In the genomic region with DNA sequence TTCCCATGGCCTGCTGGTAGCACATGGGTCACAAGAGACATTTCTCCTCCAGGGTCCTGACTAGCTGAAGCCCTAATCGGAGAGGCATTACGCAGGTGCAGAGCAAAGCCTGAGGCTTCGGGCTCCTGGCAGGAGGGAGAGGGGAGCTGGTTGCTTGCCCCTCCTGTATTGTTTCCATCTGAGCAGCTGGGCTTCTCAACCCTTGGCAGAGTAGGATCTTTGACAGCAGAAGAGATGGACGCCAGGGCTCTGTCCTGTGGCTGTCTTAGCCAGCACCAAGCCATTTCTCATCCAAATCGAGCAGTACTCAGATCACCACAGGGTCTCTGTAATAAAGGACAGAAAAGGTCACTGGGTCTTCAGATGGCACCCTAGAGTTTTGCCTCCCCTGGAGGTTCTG, we compare ENCODE assay signal across 18 mouse cellular contexts.
DNase-seq lines count a peak whose midpoint lies in the region; ATAC-seq and TF ChIP-seq lines count a peak whose summit lies in the region.
"Had no signal": no experiment of that assay in that cellular context is flagged by ENCODE, and none has a peak within 500 bp of the region (broad histone marks: within the 10 kb centered on the region; RNA-seq: fewer than 3 reads in every experiment).

No protein-coding gene starts in this region.

- peak; percentile 36; the same call in 1 of the 2 replicates for ATAC-seq in neural tube, embryonic 14.5 days (ENCODE audit: low read depth)
- ATAC-seq in neural tube, embryonic 15.5 days (ENCODE audit: low FRiP score): no peak
- ATAC-seq in hindbrain, postnatal 0 days: peak; percentile 50; the same call in 1 of the 2 replicates
- ATAC-seq in intestine, embryonic 15.5 days: no peak
- ATAC-seq: intestine, embryonic 16.5 days had no signal

- WGBS in neural tube, embryonic 14.5 days: 37% methylated on average over 5 of the region's 5 CpGs
- WGBS in neural tube, embryonic 15.5 days: 28% methylated on average over 5 of the region's 5 CpGs
- 25% methylated on average over 5 of the region's 5 CpGs for WGBS in hindbrain, postnatal 0 days
- 62% methylated on average over 5 of the region's 5 CpGs for WGBS in intestine, embryonic 15.5 days

- no peaks in the 10 kb centered on the region for H3K27me3 ChIP-seq in neural tube, embryonic 14.5 days (ENCODE audit: control insufficient read depth, insufficient read depth, low read length)
- H3K27me3 ChIP-seq in neural tube, embryonic 15.5 days (replicated peaks): no peaks in the 10 kb centered on the region
- H3K27me3 ChIP-seq in hindbrain, postnatal 0 days (ENCODE audit: insufficient read depth, low read length): no peaks in the 10 kb centered on the region
- H3K27me3 ChIP-seq in intestine, embryonic 15.5 days (replicated peaks): no peaks in the 10 kb centered on the region

- no peak for DNase-seq in gastrocnemius, adult 2 months
- no peak for DNase-seq in gastrocnemius, postnatal 4 days (ENCODE audit: low spot score in 2 of 2)
- peak; percentile 17 to 20 for DNase-seq in cerebellum, postnatal 36 days
- DNase-seq in hindbrain, postnatal 0 days (ENCODE audit: low spot score): peak; percentile 65
- DNase-seq in urinary bladder, postnatal 14 days (ENCODE audit: low spot score): no peak
- DNase-seq: adrenal gland, adult 8-10 months; B cell, adult 2 months; heart, postnatal 10 days; kidney, postnatal 14 days; layer of hippocampus, adult 9-11 months; lung, adult 2 months; midbrain, embryonic 14.5 days; thymus, adult 18-20 months had no signal

- TF ChIP-seq CTCF in gastrocnemius, adult 2 months (IDR thresholded peaks at IDR 0.05): no peak
- TF ChIP-seq CTCF in hindbrain, postnatal 0 days (IDR thresholded peaks at IDR 0.05; ENCODE audit: low read depth): no peak

- H3K9me3 ChIP-seq in neural tube, embryonic 14.5 days (ENCODE audit: control insufficient read depth, low read length): no peaks in the 10 kb centered on the region
- H3K9me3 ChIP-seq in neural tube, embryonic 15.5 days (replicated peaks): no peaks in the 10 kb centered on the region
- H3K9me3 ChIP-seq in hindbrain, postnatal 0 days (ENCODE audit: low read length): no peaks in the 10 kb centered on the region
- H3K9me3 ChIP-seq in intestine, embryonic 15.5 days: no peaks in the 10 kb centered on the region

- H3K9ac ChIP-seq in neural tube, embryonic 14.5 days (replicated peaks; ENCODE audit: low read depth, low read length): no peak overlapping the region
- H3K9ac ChIP-seq in neural tube, embryonic 15.5 days (replicated peaks): no peak overlapping the region
- no peak overlapping the region for H3K9ac ChIP-seq in hindbrain, postnatal 0 days (replicated peaks; ENCODE audit: low read length)
- H3K9ac ChIP-seq in intestine, embryonic 15.5 days: no peak overlapping the region

- no peaks in the 10 kb centered on the region for H3K36me3 ChIP-seq in neural tube, embryonic 14.5 days (ENCODE audit: control insufficient read depth, insufficient read depth, low read length)
- no peaks in the 10 kb centered on the region for H3K36me3 ChIP-seq in neural tube, embryonic 15.5 days
- H3K36me3 ChIP-seq in hindbrain, postnatal 0 days (ENCODE audit: insufficient read depth, low read length): no peaks in the 10 kb centered on the region
- no peaks in the 10 kb centered on the region for H3K36me3 ChIP-seq in intestine, embryonic 15.5 days

- intact Hi-C loops in gastrocnemius, adult 2 months (cut with DNase I): no loop called here

- no peak overlapping the region for H3K4me2 ChIP-seq in neural tube, embryonic 14.5 days (ENCODE audit: low read depth, low read length)
- no peak overlapping the region for H3K4me2 ChIP-seq in neural tube, embryonic 15.5 days
- H3K4me2 ChIP-seq in hindbrain, postnatal 0 days (ENCODE audit: low read depth, low read length): no peak overlapping the region
- no peak overlapping the region for H3K4me2 ChIP-seq in intestine, embryonic 15.5 days (replicated peaks)

- peaks cover 12% of the 10 kb centered on the region; the same call in 1 of the 2 replicates for H3K4me1 ChIP-seq in neural tube, embryonic 14.5 days (ENCODE audit: control insufficient read depth, insufficient read depth, low read length)
- H3K4me1 ChIP-seq in neural tube, embryonic 15.5 days: peaks cover 38% of the 10 kb centered on the region
- H3K4me1 ChIP-seq in hindbrain, postnatal 0 days (ENCODE audit: insufficient read depth, low read length): peaks cover 25% of the 10 kb centered on the region; the same call in 1 of the 2 replicates
- peaks cover 27% of the 10 kb centered on the region for H3K4me1 ChIP-seq in intestine, embryonic 15.5 days (replicated peaks)

- H3K4me3 ChIP-seq in gastrocnemius, adult 2 months: no peak overlapping the region; the same call in 1 of the 2 replicates
- no peak overlapping the region for H3K4me3 ChIP-seq in neural tube, embryonic 14.5 days (ENCODE audit: low read depth, low read length)
- no peak overlapping the region for H3K4me3 ChIP-seq in neural tube, embryonic 15.5 days (replicated peaks)
- no peak overlapping the region for H3K4me3 ChIP-seq in hindbrain, postnatal 0 days (ENCODE audit: low read length)
- H3K4me3 ChIP-seq in intestine, embryonic 15.5 days (replicated peaks): no peak overlapping the region

- peak overlapping the region; percentile 86 for H3K27ac ChIP-seq in gastrocnemius, adult 2 months
- H3K27ac ChIP-seq in neural tube, embryonic 14.5 days (ENCODE audit: low read depth, low read length): no peak overlapping the region
- H3K27ac ChIP-seq in neural tube, embryonic 15.5 days (replicated peaks): no peak overlapping the region; the same call in 1 of the 2 replicates
- peak overlapping the region; percentile 48; the same call in 1 of the 2 replicates for H3K27ac ChIP-seq in hindbrain, postnatal 0 days
- H3K27ac ChIP-seq in intestine, embryonic 15.5 days: no peak overlapping the region; the same call in 1 of the 2 replicates
- H3K27ac ChIP-seq: macrophage had no signal

Comparison
In these comparisons a context has a peak if more than half of its experiments do, and no peak if none do; other contexts are left out.
1. ATAC-seq: peak in neural tube, embryonic 14.5 days (single experiment) and hindbrain, postnatal 0 days (single experiment); none in neural tube, embryonic 15.5 days (single experiment) and intestine, embryonic 15.5 days (single experiment).
2. DNase-seq: peak in cerebellum, postnatal 36 days (2 of 2) and hindbrain, postnatal 0 days (single experiment); none in gastrocnemius, adult 2 months (single experiment), gastrocnemius, postnatal 4 days (0 of 2) and urinary bladder, postnatal 14 days (single experiment).
3. H3K27ac ChIP-seq: peak in gastrocnemius, adult 2 months (single experiment) and hindbrain, postnatal 0 days (single experiment); none in neural tube, embryonic 14.5 days (single experiment), neural tube, embryonic 15.5 days (single experiment) and intestine, embryonic 15.5 days (single experiment).